Mouse (Mus musculus): Measurements from ENCODE around the gene Tbc1d22a. TPM values are rescaled to one million over a fixed set of nuclear protein-coding genes. Genes with fewer than 3 reads are reported as not detected.

The Tbc1d22a gene
- polyA plus RNA-seq, 1 experiment from 2014 or later: 6.6 TPM

DNA sequence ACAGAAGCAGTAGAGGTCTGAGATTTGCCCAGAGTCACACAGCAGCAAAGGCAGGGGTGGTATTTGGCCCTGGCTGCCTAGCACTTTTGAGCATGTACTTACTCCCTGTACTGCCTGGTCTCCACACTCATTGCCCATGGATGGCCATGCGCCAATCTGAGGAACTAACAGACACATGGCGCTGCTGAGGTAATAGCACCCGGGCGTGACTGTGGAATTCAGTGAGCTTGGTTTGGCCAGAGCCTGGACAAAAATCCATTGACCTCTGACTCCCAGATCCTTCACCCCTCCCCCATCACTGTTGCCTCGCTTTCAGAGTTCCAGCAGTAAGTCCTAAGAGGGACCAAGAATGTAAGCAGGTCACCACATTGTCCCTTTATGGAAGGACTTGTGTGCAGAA is 278.4 kb downstream of the Tbc1d22a start:
- no peaks in the 10 kb centered on the region for H3K27me3 ChIP-seq
- H3K4me1 ChIP-seq (replicated peaks): no peaks in the 10 kb centered on the region
- H3K36me3 ChIP-seq (replicated peaks): no peaks in the 10 kb centered on the region
- no peaks in the 10 kb centered on the region for H3K9me3 ChIP-seq (replicated peaks)
- WGBS (ENCODE audit: insufficient replicate concordance): 51% methylated on average over 5 of the region's 5 CpGs
- H3K9ac ChIP-seq: no peak overlapping the region
- no peak overlapping the region for H3K27ac ChIP-seq (replicated peaks)
- no peak overlapping the region for H3K4me2 ChIP-seq
- H3K4me3 ChIP-seq (replicated peaks): no peak overlapping the region
- ATAC-seq (ENCODE audit: insufficient read depth): no peak

DNA sequence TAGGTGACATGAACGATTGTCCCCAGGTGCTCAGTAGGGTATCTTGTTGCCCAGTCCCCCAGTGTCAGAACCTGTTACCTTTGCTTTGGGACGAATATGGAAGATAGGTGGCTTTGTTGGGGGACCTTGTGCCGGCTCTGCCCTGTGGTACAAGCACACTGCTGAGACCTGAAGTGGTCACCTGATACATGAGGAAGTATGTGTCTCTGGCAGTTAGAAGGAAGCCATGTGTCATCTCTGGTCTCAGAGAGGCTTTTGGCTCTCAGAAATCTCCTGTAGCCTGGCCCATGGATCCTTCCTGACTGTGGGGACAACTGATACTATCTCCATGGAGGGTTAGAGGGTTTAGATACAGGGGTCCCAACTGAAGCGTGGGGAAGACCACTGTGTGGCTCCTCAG is 281.9 kb downstream of the Tbc1d22a start:
- no peak overlapping the region for H3K4me3 ChIP-seq (replicated peaks)
- ATAC-seq (ENCODE audit: insufficient read depth): no peak
- H3K36me3 ChIP-seq (replicated peaks): no peaks in the 10 kb centered on the region
- no peaks in the 10 kb centered on the region for H3K4me1 ChIP-seq (replicated peaks)
- WGBS (ENCODE audit: insufficient replicate concordance): 47% methylated on average over 4 of the region's 4 CpGs
- no peak overlapping the region for H3K27ac ChIP-seq (replicated peaks)
- H3K9ac ChIP-seq: no peak overlapping the region
- H3K4me2 ChIP-seq: no peak overlapping the region
- H3K9me3 ChIP-seq (replicated peaks): no peaks in the 10 kb centered on the region
- H3K27me3 ChIP-seq: no peaks in the 10 kb centered on the region

DNA sequence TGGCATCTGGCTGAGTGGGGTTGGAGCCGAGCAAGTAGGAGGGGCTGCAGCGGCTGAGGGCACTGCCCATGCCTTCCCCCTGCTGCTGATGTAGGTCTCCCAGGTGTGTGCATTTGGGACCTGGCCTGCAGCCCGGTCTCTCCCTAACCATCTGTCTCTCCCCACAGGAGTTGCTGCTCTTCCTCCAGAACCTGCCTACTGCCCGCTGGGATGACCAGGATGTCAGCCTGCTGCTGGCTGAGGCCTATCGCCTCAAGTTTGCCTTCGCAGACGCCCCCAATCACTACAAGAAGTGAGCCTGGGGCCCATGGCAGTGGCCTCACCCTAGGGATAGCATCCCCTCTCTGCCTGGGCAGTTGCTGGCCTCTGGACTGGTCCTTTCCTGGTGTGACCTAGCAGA is 282.4 kb downstream of the Tbc1d22a start:
- ATAC-seq (ENCODE audit: insufficient read depth): no peak
- Histone ChIP-seq H3K9me3 (replicated peaks) (no peaks in the 10 kb centered on the region), H3K4me1 (replicated peaks) (no peaks in the 10 kb centered on the region), H3K4me3 (replicated peaks) (no peak overlapping the region), H3K36me3 (replicated peaks) (no peaks in the 10 kb centered on the region), H3K27ac (replicated peaks) (no peak overlapping the region), H3K27me3 (no peaks in the 10 kb centered on the region), H3K9ac (no peak overlapping the region), H3K4me2 (no peak overlapping the region)
- WGBS (ENCODE audit: insufficient replicate concordance): 75% methylated on average over 7 of the region's 7 CpGs

DNA sequence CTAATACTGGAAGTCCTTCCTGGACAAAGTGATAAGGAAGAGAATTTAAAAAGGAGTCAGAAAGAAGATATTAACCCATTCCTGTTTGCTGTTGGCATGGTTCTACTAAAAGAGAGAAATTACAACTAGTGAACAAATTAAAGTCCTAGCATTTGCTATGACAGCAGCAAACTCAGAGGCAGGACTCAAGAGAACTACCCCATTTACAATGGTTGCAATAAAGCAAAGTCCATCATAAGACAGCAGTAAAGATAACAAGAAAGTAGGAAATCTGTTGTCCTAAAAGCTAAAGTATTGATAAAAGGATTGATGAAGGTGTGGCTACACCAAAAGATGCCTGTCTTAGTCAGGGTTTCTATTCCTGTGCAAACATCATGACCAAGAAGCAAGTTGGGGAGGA is 286.3 kb downstream of the Tbc1d22a start:
- no peak overlapping the region for H3K4me2 ChIP-seq
- H3K4me3 ChIP-seq (replicated peaks): no peak overlapping the region
- no peak for ATAC-seq (ENCODE audit: insufficient read depth)
- H3K4me1 ChIP-seq (replicated peaks): no peaks in the 10 kb centered on the region
- H3K27ac ChIP-seq (replicated peaks): no peak overlapping the region
- no peaks in the 10 kb centered on the region for H3K9me3 ChIP-seq (replicated peaks)
- H3K27me3 ChIP-seq: no peaks in the 10 kb centered on the region
- H3K9ac ChIP-seq: no peak overlapping the region
- no peaks in the 10 kb centered on the region for H3K36me3 ChIP-seq (replicated peaks)

DNA sequence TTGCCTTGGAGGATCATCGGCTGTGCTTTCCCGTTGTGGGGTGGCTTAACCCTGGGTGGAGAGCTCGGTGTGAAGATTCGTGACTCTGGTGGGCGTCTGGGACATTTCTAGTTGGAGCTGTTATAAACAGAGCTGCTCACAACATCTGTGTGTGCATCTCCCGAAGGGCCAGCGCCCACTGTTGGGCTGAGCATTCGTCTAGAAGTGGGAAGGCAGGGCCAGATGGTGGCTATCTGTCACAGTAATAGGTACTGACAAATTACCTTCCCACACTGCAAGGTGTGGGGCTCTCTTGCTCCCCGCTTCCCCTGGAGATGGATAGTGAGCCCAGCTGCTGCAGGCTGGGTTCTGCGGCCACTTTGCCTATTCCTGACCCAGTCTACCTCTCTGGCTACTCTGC is 289.2 kb downstream of the Tbc1d22a start:
- Histone ChIP-seq H3K27me3 (no peaks in the 10 kb centered on the region), H3K27ac (replicated peaks) (no peak overlapping the region), H3K4me3 (replicated peaks) (no peak overlapping the region), H3K4me1 (replicated peaks) (no peaks in the 10 kb centered on the region), H3K9me3 (replicated peaks) (no peaks in the 10 kb centered on the region), H3K9ac (no peak overlapping the region), H3K4me2 (no peak overlapping the region), H3K36me3 (replicated peaks) (no peaks in the 10 kb centered on the region)
- no peak for ATAC-seq (ENCODE audit: insufficient read depth)
- 78% methylated on average over 10 of the region's 10 CpGs for WGBS (ENCODE audit: insufficient replicate concordance)

DNA sequence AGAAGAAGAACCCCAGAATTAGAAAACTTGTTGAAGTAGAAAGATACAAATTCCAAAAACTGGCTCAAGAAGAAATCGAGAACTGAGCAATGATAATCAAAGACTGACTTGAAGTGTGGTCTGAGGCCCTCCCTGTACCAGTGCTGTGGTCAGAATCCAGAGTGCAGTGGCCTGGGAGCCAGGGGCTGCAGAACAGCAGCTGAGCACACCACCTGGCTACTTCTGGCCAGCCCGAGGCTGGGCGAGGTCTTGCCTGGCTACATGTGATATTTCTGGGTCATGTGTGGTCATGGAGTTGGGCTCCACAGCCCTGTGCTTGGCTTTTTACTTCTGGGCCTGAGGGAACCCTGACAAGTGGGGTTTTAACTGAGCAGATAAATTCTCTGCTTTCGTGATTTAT is 292.4 kb downstream of the Tbc1d22a start:
- no peak overlapping the region for H3K27ac ChIP-seq (replicated peaks)
- H3K27me3 ChIP-seq: no peaks in the 10 kb centered on the region
- no peak overlapping the region for H3K4me3 ChIP-seq (replicated peaks)
- H3K9me3 ChIP-seq (replicated peaks): no peaks in the 10 kb centered on the region
- ATAC-seq (ENCODE audit: insufficient read depth): no peak
- no peak overlapping the region for H3K9ac ChIP-seq
- WGBS (ENCODE audit: insufficient replicate concordance): 48% methylated on average over 4 of the region's 4 CpGs
- H3K4me1 ChIP-seq (replicated peaks): no peaks in the 10 kb centered on the region
- H3K36me3 ChIP-seq (replicated peaks): no peaks in the 10 kb centered on the region
- no peak overlapping the region for H3K4me2 ChIP-seq

DNA sequence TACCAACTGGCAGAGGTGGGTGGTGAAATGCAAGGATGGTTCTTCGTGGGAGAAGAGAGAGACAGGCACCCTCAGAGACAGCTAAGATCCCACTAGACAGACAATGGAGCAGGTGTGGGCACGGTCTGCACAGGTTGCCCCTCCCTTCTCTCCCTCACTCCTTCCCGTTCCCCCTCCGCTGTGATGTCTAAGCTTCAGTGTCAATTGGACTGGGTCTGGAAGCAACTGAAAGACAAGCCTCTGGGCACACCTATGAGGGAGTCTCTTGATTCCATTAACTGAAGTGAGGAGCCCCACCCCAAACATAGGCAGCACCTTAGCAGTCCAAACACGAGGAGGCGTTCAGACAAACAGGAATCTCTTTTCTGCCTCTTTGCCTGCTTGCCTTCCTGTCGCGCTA is 293.3 kb downstream of the Tbc1d22a start:
- no peak for ATAC-seq (ENCODE audit: insufficient read depth)
- no peaks in the 10 kb centered on the region for H3K27me3 ChIP-seq
- no peak overlapping the region for H3K27ac ChIP-seq (replicated peaks)
- H3K9ac ChIP-seq: no peak overlapping the region
- H3K4me1 ChIP-seq (replicated peaks): no peaks in the 10 kb centered on the region
- no peak overlapping the region for H3K4me3 ChIP-seq (replicated peaks)
- H3K36me3 ChIP-seq (replicated peaks): no peaks in the 10 kb centered on the region
- H3K4me2 ChIP-seq: no peak overlapping the region
- WGBS (ENCODE audit: insufficient replicate concordance): 69% methylated on average over 8 of the region's 8 CpGs
- no peaks in the 10 kb centered on the region for H3K9me3 ChIP-seq (replicated peaks)

DNA sequence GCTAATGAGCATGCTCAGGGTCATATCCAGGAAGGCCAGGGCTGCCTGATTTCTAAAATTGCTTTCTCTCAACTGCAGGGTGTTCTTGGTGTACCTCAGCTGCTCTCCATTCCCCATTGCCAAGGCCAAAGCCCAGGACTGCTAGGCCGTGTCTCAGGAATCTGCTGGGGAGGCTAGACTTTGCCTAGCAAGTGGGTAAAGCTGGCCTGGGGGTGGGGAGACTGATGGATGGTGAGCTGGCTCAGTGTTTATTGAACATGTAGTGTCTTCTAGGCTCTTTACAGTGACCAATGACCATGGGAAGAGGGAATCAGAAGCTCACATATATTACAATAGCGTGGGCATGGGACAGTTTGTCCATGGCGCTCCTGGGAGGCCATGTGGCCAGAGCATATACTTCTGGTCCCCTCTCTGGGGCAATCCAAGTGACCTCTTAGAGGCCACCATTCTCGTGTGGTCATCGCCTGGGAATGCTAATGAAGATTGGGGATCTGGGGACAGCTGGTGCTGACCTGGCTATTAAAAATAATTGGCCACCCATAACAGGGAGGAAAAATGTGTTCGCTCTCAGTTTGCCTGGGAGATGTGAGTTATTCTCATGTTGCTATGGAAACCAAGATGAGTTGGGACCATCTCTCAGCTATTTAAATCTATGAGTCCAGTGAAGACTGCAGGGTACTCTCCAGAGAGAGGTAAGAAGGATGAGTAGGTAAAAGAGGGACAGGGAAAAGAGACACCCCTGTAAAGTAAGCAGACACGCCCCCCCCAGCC is 294.3 kb downstream of the Tbc1d22a start:
- Histone ChIP-seq H3K4me3 (replicated peaks) (no peak overlapping the region), H3K9me3 (replicated peaks) (no peaks in the 10 kb centered on the region), H3K4me2 (no peak overlapping the region), H3K4me1 (replicated peaks) (no peaks in the 10 kb centered on the region), H3K27me3 (no peaks in the 10 kb centered on the region), H3K9ac (no peak overlapping the region), H3K27ac (replicated peaks) (no peak overlapping the region), H3K36me3 (replicated peaks) (no peaks in the 10 kb centered on the region)
- no peak for ATAC-seq (ENCODE audit: insufficient read depth)
- WGBS (ENCODE audit: insufficient replicate concordance): 59% methylated on average over 7 of the region's 7 CpGs

DNA sequence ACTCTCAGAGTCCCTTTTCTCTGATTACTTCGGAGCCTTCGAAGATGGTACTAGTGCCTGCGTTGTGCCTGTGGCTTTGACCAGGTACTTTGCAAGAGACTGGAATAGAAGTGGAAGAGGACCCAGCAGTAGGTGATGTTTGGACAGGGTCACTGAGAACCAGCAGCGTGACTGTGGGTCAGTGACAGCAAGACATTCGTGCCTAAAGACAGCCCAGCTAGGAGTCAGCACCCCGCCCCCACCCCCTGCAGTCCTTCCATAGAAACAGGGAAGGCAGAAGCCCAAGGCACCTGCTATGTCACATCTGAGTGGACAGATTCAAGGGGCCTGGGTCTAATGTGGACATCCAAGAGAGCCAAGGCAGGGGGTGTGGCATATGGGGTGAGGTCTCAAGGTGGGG is 295.3 kb downstream of the Tbc1d22a start:
- Histone ChIP-seq H3K4me2 (no peak overlapping the region), H3K9me3 (replicated peaks) (no peaks in the 10 kb centered on the region), H3K27me3 (no peaks in the 10 kb centered on the region), H3K4me1 (replicated peaks) (no peaks in the 10 kb centered on the region), H3K4me3 (replicated peaks) (no peak overlapping the region), H3K9ac (no peak overlapping the region), H3K27ac (replicated peaks) (no peak overlapping the region), H3K36me3 (replicated peaks) (no peaks in the 10 kb centered on the region)
- 66% methylated on average over 6 of the region's 6 CpGs for WGBS (ENCODE audit: insufficient replicate concordance)
- ATAC-seq (ENCODE audit: insufficient read depth): no peak

DNA sequence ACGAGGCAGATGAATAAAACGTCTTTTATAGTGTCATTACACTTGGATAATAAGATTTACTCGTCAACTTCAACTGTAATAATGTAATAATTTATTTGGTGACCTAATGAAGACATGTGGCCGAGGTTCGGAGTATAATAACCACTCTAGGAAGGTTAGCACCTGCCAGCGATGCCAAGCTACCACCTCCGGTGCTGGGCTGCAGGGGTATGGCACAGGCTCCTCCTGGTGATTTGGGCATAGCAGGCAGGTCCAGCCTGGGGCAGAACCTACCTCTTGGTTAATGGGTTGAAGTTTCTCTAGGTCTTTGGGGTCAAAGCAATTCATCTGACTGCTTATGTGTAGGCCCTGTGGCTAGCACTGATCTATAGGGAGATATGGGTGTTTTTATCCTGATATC is 296.9 kb downstream of the Tbc1d22a start:
- no peak for ATAC-seq (ENCODE audit: insufficient read depth)
- H3K36me3 ChIP-seq (replicated peaks): no peaks in the 10 kb centered on the region
- H3K9me3 ChIP-seq (replicated peaks): no peaks in the 10 kb centered on the region
- H3K27ac ChIP-seq (replicated peaks): no peak overlapping the region
- no peak overlapping the region for H3K4me3 ChIP-seq (replicated peaks)
- no peak overlapping the region for H3K4me2 ChIP-seq
- WGBS (ENCODE audit: insufficient replicate concordance): 61% methylated on average over 7 of the region's 7 CpGs
- H3K4me1 ChIP-seq (replicated peaks): no peaks in the 10 kb centered on the region
- no peak overlapping the region for H3K9ac ChIP-seq
- H3K27me3 ChIP-seq: no peaks in the 10 kb centered on the region

DNA sequence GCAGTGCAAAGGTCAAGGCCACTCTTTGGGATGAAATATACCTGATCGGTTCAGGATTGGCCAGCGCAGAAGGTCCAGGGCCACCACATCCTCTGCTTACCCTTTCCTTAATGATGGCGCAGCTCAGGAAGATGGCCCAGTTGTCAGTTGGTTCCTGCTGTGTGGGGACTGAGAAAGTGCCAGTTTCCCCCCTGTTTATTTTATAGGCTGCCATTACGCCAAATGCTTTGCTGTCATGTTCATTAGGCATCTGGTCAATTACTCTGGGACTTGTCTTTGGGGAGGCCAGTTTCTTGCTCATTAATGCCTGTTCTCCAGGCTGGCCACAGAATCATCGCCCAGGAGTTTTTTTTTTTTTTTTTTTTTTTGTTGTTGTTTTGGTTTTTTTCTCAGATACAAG is 299.1 kb downstream of the Tbc1d22a start:
- no peak for ATAC-seq (ENCODE audit: insufficient read depth)
- Histone ChIP-seq H3K9me3 (replicated peaks) (no peaks in the 10 kb centered on the region), H3K4me1 (replicated peaks) (no peaks in the 10 kb centered on the region), H3K4me2 (no peak overlapping the region), H3K27ac (replicated peaks) (no peak overlapping the region), H3K9ac (no peak overlapping the region), H3K36me3 (replicated peaks) (no peaks in the 10 kb centered on the region), H3K4me3 (replicated peaks) (no peak overlapping the region), H3K27me3 (no peaks in the 10 kb centered on the region)
- WGBS (ENCODE audit: insufficient replicate concordance): 73% methylated on average over 5 of the region's 5 CpGs

DNA sequence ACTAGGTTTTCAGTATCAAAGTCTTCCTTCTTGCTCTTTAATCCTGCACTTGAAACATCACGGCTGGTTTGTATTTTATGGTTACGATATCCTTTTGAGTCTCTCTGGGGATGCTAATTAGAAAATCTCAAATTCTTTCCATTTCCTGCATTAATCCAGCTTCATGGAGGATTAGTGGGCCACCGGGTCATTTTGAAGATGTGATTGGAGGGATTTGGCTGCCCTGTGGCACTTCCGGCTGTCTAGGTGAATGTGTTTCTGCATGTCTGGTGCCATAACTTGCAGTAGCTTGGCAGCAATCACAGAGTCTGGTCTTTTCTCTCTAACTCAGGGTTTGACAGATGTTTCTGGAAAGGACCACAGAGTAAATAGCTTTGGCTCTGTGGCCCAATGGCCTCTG is 305.9 kb downstream of the Tbc1d22a start:
- WGBS (ENCODE audit: insufficient replicate concordance): 70% methylated on average over 4 of the region's 4 CpGs
- Histone ChIP-seq H3K9ac (no peak overlapping the region), H3K9me3 (replicated peaks) (no peaks in the 10 kb centered on the region), H3K27ac (replicated peaks) (no peak overlapping the region), H3K4me1 (replicated peaks) (no peaks in the 10 kb centered on the region), H3K4me2 (no peak overlapping the region), H3K4me3 (replicated peaks) (no peak overlapping the region), H3K36me3 (replicated peaks) (no peaks in the 10 kb centered on the region), H3K27me3 (no peaks in the 10 kb centered on the region)
- ATAC-seq (ENCODE audit: insufficient read depth): no peak

All from liver, embryonic 15.5 days (tissue).